Mouse (Mus musculus): Measurements from ENCODE around the gene Npas1.

DNA sequence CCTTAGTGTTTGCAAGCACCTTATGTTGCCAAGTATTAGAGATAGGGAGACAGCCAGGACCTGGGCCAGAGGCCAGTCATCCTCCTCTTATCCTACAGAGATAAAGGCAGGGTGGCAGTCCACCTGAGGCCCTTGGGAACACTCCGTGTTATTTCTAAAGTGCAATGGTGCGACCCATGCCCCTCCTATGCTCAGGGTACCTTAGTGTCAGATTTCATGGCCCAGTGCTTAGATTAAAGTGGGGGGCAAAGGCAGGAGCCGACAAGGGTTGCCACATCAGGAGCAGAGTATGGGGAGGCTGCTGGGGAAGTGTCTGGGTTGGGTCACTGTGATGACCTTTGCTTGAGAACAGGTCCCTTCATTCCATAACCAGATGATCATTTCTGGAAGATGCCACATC is 18.7 kb upstream of the Npas1 start:
- TF ChIP-seq CTCF (IDR thresholded peaks at IDR 0.05; ENCODE audit: low read depth) (no peak), EP300 (IDR thresholded peaks at IDR 0.05; ENCODE audit: low read depth) (no peak)
